Mouse (Mus musculus): Measurements from ENCODE around the gene Cwc15. TPM values are rescaled to one million over a fixed set of nuclear protein-coding genes. Genes with fewer than 3 reads are reported as not detected.
A peak's percentile ranks its signal among the peaks of the same experiment; 100 is the strongest.
"Not testable (repeated sequence)": the region's sequence is repeated elsewhere in the genome, so short reads cannot be mapped to it uniquely, and the experiment has no call there.

The Cwc15 gene
- polyA plus RNA-seq (2014; fragmentation: Nextera tagmentation; extraction: Ambion mirVana): 146 and 154 TPM in 2 replicates

- Histone ChIP-seq H3K4me2 (replicated peaks; ENCODE audit: low read depth, low read length) (peak within 1 kb of the TSS; percentile 73), H3K4me3 (ENCODE audit: low read depth, low read length) (peak within 1 kb of the TSS; percentile 76), H3K9ac (replicated peaks; ENCODE audit: low read depth, low read length) (peak within 1 kb of the TSS; percentile 76), H3K4me1 (ENCODE audit: control insufficient read depth, insufficient read depth, low read length) (no peaks in the 10 kb centered on the region), H3K27me3 (ENCODE audit: control insufficient read depth, insufficient read depth, low read length) (no peaks in the 10 kb centered on the region), H3K36me3 (ENCODE audit: control insufficient read depth, insufficient read depth, low read length) (peaks cover 29% of the 10 kb centered on the region), H3K9me3 (ENCODE audit: control insufficient read depth, low read depth, low read length) (no peaks in the 10 kb centered on the region), H3K27ac (ENCODE audit: low read length) (peak within 1 kb of the TSS; percentile 45; the same call in 1 of the 2 replicates)
- under 1% methylated on average over 59 of the region's 59 CpGs for WGBS
- ATAC-seq (ENCODE audit: insufficient number of reproducible peaks, insufficient read depth, low FRiP score, low read depth): peak; percentile 99
These were observed at the start of gene Cwc15, which contains the start of gene Kdm4d for GRCm38 (mm10) chr9:14500023-14500915. Gene Cwc15 (plus strand): TSS chr9:14500617. Gene Kdm4d (minus strand): TSS chr9:14500482.

DNA sequence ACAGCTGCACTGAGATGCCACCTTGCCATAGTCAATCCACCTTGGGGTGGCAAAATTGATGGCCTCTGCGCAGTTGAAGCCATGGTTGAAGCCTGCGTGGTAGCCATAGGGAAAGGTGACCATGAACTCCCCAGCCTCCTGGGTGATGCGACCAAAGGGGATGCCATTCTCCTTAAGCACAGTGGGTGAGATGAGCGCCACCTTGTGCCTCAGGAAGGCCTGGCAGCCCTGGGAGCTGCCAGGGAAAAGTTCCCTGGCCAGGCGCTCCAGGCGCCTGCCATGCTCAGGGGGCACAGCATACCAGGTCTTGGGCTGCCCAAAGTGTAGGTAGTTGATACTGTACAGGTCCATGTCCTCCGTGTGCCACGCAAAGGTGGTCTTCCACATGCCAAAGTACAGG is 49.3 kb upstream of the Cwc15 start:
- H3K4me3 ChIP-seq (ENCODE audit: low read depth, low read length); H3K27me3 ChIP-seq (ENCODE audit: control insufficient read depth, insufficient read depth, low read length); H3K4me2 ChIP-seq (replicated peaks; ENCODE audit: low read depth, low read length); H3K9ac ChIP-seq (replicated peaks; ENCODE audit: low read depth, low read length); H3K27ac ChIP-seq (ENCODE audit: low read length); ATAC-seq (ENCODE audit: insufficient number of reproducible peaks, insufficient read depth, low FRiP score, low read depth); H3K9me3 ChIP-seq (ENCODE audit: control insufficient read depth, low read depth, low read length); H3K36me3 ChIP-seq (ENCODE audit: control insufficient read depth, insufficient read depth, low read length); H3K4me1 ChIP-seq (ENCODE audit: control insufficient read depth, insufficient read depth, low read length): not testable (repeated sequence)
- WGBS: 64% methylated on average over 8 of the region's 8 CpGs

- Histone ChIP-seq H3K4me1 (ENCODE audit: control insufficient read depth, insufficient read depth, low read length) (no peaks in the 10 kb centered on the region), H3K27ac (ENCODE audit: low read length) (no peak overlapping the region), H3K36me3 (ENCODE audit: control insufficient read depth, insufficient read depth, low read length) (no peaks in the 10 kb centered on the region), H3K4me2 (replicated peaks; ENCODE audit: low read depth, low read length) (no peak overlapping the region), H3K27me3 (ENCODE audit: control insufficient read depth, insufficient read depth, low read length) (no peaks in the 10 kb centered on the region), H3K9ac (replicated peaks; ENCODE audit: low read depth, low read length) (no peak overlapping the region), H3K4me3 (ENCODE audit: low read depth, low read length) (no peak overlapping the region), H3K9me3 (ENCODE audit: control insufficient read depth, low read depth, low read length) (no peaks in the 10 kb centered on the region)
- WGBS: 87% methylated on average over 3 of the region's 3 CpGs
- no peak for ATAC-seq (ENCODE audit: insufficient number of reproducible peaks, insufficient read depth, low FRiP score, low read depth)
These were observed 44.1 kb upstream of the Cwc15 start for GRCm38 (mm10) chr9:14456320-14456719.

DNA sequence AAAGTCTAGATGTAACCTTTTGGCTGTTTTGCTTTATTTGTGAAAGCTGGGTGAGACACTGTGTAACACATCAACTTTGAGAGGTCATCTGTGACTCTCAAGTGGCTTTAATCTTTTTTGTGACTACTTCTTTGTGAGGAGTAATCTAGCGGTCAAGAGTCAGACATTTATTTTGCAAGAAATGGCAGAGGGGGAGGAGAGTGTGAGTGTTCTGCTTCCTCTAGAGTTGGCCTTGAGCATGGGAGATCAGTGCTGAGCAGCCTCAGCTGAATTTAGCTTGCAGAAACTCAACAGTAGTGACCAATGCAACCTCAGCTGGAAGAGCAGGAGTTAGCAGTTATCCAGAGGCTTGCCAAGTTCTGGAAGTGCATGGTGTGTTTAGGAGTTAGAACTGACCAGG is 37.9 kb upstream of the Cwc15 start:
- H3K27ac ChIP-seq (ENCODE audit: low read length); H3K36me3 ChIP-seq (ENCODE audit: control insufficient read depth, insufficient read depth, low read length); H3K4me3 ChIP-seq (ENCODE audit: low read depth, low read length); H3K9me3 ChIP-seq (ENCODE audit: control insufficient read depth, low read depth, low read length); H3K27me3 ChIP-seq (ENCODE audit: control insufficient read depth, insufficient read depth, low read length); ATAC-seq (ENCODE audit: insufficient number of reproducible peaks, insufficient read depth, low FRiP score, low read depth); H3K4me1 ChIP-seq (ENCODE audit: control insufficient read depth, insufficient read depth, low read length); H3K9ac ChIP-seq (replicated peaks; ENCODE audit: low read depth, low read length); H3K4me2 ChIP-seq (replicated peaks; ENCODE audit: low read depth, low read length): not testable (repeated sequence)
- WGBS: 91% methylated on average over 1 of the region's 1 CpGs

DNA sequence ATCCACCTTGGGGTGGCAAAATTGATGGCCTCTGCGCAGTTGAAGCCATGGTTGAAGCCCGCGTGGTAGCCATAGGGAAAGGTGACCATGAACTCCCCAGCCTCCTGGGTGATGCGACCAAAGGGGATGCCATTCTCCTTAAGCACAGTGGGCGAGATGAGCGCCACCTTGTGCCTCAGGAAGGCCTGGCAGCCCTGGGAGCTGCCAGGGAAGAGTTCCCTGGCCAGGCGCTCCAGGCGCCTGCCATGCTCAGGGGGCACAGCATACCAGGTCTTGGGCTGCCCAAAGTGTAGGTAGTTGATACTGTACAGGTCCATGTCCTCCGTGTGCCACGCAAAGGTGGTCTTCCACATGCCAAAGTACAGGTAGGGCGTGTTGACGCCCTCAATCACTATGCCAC is 36.7 kb upstream of the Cwc15 start:
- H3K9ac ChIP-seq (replicated peaks; ENCODE audit: low read depth, low read length); H3K9me3 ChIP-seq (ENCODE audit: control insufficient read depth, low read depth, low read length); H3K4me2 ChIP-seq (replicated peaks; ENCODE audit: low read depth, low read length); H3K4me1 ChIP-seq (ENCODE audit: control insufficient read depth, insufficient read depth, low read length); H3K4me3 ChIP-seq (ENCODE audit: low read depth, low read length); H3K36me3 ChIP-seq (ENCODE audit: control insufficient read depth, insufficient read depth, low read length); H3K27me3 ChIP-seq (ENCODE audit: control insufficient read depth, insufficient read depth, low read length); H3K27ac ChIP-seq (ENCODE audit: low read length); ATAC-seq (ENCODE audit: insufficient number of reproducible peaks, insufficient read depth, low FRiP score, low read depth): not testable (repeated sequence)
- 76% methylated on average over 12 of the region's 12 CpGs for WGBS

GRCm38 (mm10) chr9:14498896-14499705 is 1.3 kb upstream of the Cwc15 start:
- Histone ChIP-seq H3K4me1 (ENCODE audit: control insufficient read depth, insufficient read depth, low read length) (no peaks in the 10 kb centered on the region), H3K9ac (replicated peaks; ENCODE audit: low read depth, low read length) (no peak overlapping the region), H3K9me3 (ENCODE audit: control insufficient read depth, low read depth, low read length) (no peaks in the 10 kb centered on the region), H3K27ac (ENCODE audit: low read length) (no peak overlapping the region), H3K4me3 (ENCODE audit: low read depth, low read length) (peak overlapping the region; percentile 76; the same call in 1 of the 2 replicates), H3K27me3 (ENCODE audit: control insufficient read depth, insufficient read depth, low read length) (no peaks in the 10 kb centered on the region), H3K4me2 (replicated peaks; ENCODE audit: low read depth, low read length) (peak overlapping the region; percentile 59), H3K36me3 (ENCODE audit: control insufficient read depth, insufficient read depth, low read length) (peaks cover 19% of the 10 kb centered on the region)
- ATAC-seq (ENCODE audit: insufficient number of reproducible peaks, insufficient read depth, low FRiP score, low read depth): no peak
- 83% methylated on average over 4 of the region's 4 CpGs for WGBS

DNA sequence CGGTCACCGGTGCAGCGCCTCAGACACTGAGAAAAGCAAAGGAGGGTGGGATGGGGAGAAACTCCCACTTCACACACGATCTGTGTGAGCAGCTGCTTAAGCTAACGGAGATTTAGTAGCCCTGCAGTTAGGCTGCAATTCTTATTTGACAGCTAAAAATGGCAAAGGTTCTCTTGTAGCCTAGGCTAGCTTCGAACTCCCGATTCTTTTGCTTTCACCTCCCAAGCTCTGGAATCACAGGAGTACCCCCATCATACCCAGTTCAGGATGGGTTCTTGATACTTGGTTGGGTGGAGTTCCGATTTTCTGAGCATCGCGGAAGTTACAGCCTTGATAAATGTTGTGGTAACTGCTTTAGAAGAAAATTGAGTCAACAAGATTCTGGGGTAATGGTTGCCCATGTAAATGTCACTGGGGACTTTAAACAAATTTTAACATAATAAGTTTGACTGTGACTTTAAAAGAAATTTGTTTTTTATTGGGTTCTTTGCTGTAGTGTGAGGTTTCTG is 553 bp downstream of the Cwc15 start:
- Histone ChIP-seq H3K4me2 (replicated peaks; ENCODE audit: low read depth, low read length) (peak overlapping the region; percentile 73), H3K9ac (replicated peaks; ENCODE audit: low read depth, low read length) (peak overlapping the region; percentile 76), H3K4me3 (ENCODE audit: low read depth, low read length) (peak overlapping the region; percentile 76), H3K27me3 (ENCODE audit: control insufficient read depth, insufficient read depth, low read length) (no peaks in the 10 kb centered on the region), H3K4me1 (ENCODE audit: control insufficient read depth, insufficient read depth, low read length) (no peaks in the 10 kb centered on the region), H3K27ac (ENCODE audit: low read length) (no peak overlapping the region; the same call in 1 of the 2 replicates), H3K9me3 (ENCODE audit: control insufficient read depth, low read depth, low read length) (no peaks in the 10 kb centered on the region), H3K36me3 (ENCODE audit: control insufficient read depth, insufficient read depth, low read length) (peaks cover 36% of the 10 kb centered on the region)
- ATAC-seq (ENCODE audit: insufficient number of reproducible peaks, insufficient read depth, low FRiP score, low read depth): no peak
- WGBS: 3% methylated on average over 10 of the region's 10 CpGs

- no peaks in the 10 kb centered on the region for H3K27me3 ChIP-seq (ENCODE audit: control insufficient read depth, insufficient read depth, low read length)
- WGBS: 75% methylated on average over 9 of the region's 9 CpGs
- no peak overlapping the region for H3K27ac ChIP-seq (ENCODE audit: low read length)
These were observed 12.4 kb downstream of the Cwc15 start for GRCm38 (mm10) chr9:14512633-14513445.

More at GRCm38 (mm10) chr9:14512633-14513445, 12.4 kb downstream of the Cwc15 start:
- Histone ChIP-seq H3K9ac (replicated peaks; ENCODE audit: low read depth, low read length) (no peak overlapping the region), H3K4me3 (ENCODE audit: low read depth, low read length) (no peak overlapping the region), H3K4me1 (ENCODE audit: control insufficient read depth, insufficient read depth, low read length) (no peaks in the 10 kb centered on the region), H3K4me2 (replicated peaks; ENCODE audit: low read depth, low read length) (no peak overlapping the region), H3K9me3 (ENCODE audit: control insufficient read depth, low read depth, low read length) (no peaks in the 10 kb centered on the region), H3K36me3 (ENCODE audit: control insufficient read depth, insufficient read depth, low read length) (peaks cover 29% of the 10 kb centered on the region)
- ATAC-seq (ENCODE audit: insufficient number of reproducible peaks, insufficient read depth, low FRiP score, low read depth): no peak
